Mouse (Mus musculus): ENCODE results near the gene Gm3252.
"Not testable (repeated sequence)": the region's sequence is repeated elsewhere in the genome, so short reads cannot be mapped to it uniquely, and the experiment has no call there.

Gene Gm3252

GRCm38 (mm10) chr14:4726038-4726880, at the start of gene Gm3252:
Gene Gm3252 (plus strand): TSS chr14:4726775.
- not testable (repeated sequence) for DNase-seq (ENCODE audit: low read depth in 2 of 2, low spot score in 2 of 2)

GRCm38 (mm10) chr14:4708938-4709337, 17.6 kb upstream of the Gm3252 start, which contains the start of gene Gm7876:
Gene Gm7876 (plus strand): TSS chr14:4709238.
- DNase-seq (ENCODE audit: low read depth in 2 of 2, low spot score in 2 of 2) = not testable (repeated sequence)

- DNase-seq (ENCODE audit: low read depth in 2 of 2, low spot score in 2 of 2) = not testable (repeated sequence)
Observed at GRCm38 (mm10) chr14:4776037-4776436, 49.5 kb downstream of the Gm3252 start, which contains the start of gene Gm9602. Gene Gm9602 (plus strand): TSS chr14:4776337.
